Mouse (Mus musculus) frontal cortex, adult (tissue): ENCODE measurements around the gene Klhl25.
"Not testable (repeated sequence)": the region's sequence is repeated elsewhere in the genome, so short reads cannot be mapped to it uniquely, and the experiment has no call there.

Source experiments
- ATAC-seq: cut with Nextera tagmentation; 2 replicates; pipeline ENCODE4 v1.9.2; 2017; ENCODE audit warnings: mild to moderate bottlenecking, moderate library complexity, mixed read lengths; ENCODE audit not compliant: low TSS enrichment

Klhl25 gene

GRCm38 (mm10) chr7:75873216-75873615 is 25.1 kb downstream of the Klhl25 start:
- peak; percentile 50 for ATAC-seq

GRCm38 (mm10) chr7:75873746-75874145 is 25.6 kb downstream of the Klhl25 start:
- ATAC-seq: no peak

GRCm38 (mm10) chr7:75879436-75879835 is 31.3 kb downstream of the Klhl25 start:
- ATAC-seq: not testable (repeated sequence)

- ATAC-seq: no peak
Measured at GRCm38 (mm10) chr7:75880236-75880635, 32.1 kb downstream of the Klhl25 start.

DNA sequence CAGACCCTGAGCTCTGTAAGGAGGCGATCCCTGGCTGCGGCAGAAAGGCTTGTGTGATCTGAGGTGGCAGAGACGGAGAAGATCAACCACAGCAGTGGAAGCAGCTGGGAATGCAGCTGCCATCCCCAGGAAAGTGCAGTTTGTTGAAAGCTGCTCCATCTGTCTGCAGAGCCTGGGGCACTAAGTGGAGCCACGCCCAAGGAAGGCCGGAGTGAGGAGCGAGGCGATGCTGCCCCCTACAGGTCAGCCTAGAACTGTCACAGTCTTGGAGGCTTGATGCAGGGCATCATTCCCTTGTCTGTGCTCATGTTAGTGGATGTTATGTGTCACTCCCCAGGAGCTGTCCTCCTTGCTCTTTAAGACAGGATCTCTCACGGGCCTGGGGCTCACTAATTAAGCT is 32.5 kb downstream of the Klhl25 start:
- ATAC-seq: peak; percentile 98

GRCm38 (mm10) chr7:75881376-75881775 is 33.3 kb downstream of the Klhl25 start:
- ATAC-seq: no peak

DNA sequence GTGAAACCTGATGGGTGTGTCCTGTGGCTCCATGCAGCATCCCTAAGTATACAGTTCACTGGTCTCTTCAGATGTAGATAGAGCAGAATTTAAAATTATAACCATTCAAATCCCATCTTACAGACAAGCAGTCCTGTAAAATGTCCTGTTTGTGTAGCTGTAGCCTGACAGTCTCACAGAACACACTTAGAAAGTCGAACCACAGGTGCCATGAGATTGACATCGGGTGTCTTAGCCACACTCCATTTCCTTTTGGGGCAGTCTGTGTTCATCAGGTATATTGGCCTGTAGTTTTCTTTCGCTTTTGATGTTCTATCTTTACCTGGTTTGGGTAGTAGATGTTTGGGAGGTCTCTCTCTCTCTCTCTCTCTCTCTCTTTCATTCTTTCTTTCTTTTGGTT is 33.7 kb downstream of the Klhl25 start:
- ATAC-seq: no peak

- no peak for ATAC-seq
Measured at GRCm38 (mm10) chr7:75891466-75891865, 43.4 kb downstream of the Klhl25 start.

DNA sequence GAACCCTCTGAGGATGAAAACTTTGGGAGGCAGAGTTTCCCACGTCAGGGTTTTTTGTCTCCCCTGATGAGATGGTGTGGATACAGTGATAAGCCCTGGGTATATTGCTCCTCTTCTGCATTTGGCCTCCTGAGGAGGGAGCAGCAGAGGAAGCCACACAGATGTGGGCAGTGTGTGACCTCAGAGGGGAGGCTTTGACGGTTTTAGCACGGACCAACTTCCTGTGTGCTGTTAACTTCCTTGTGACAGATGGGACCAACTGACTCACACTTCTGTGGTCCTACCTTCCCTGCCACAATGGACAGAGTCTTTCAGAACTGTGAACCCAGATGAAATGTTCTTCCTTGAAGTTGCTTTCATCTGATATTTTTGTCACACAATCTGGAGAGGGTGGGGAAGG is 44.6 kb downstream of the Klhl25 start:
- ATAC-seq: no peak

DNA sequence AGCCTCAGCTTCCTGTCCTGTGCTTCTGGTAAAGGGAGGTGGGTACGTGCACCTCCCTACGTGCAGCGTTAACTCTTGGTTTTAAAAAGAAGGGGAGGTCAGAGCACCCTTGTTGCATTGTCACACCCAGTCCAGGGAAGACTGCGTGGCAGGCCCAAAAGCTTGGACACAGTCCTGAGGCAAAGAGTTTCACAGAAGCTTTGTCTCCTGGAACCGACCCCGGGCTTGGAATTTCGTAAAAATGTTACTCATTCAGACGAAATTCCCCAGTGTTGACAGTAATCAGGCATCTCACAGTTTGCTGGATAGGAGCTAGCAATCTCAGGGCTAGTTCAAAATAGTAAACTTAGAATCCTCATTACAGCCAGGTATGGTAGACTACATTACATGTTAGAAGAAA is 45.6 kb downstream of the Klhl25 start:
- no peak for ATAC-seq

- ATAC-seq: no peak
Measured at GRCm38 (mm10) chr7:75897041-75897440, 48.9 kb downstream of the Klhl25 start.

GRCm38 (mm10) chr7:75899102-75899501 is 51.0 kb downstream of the Klhl25 start:
- no peak for ATAC-seq

DNA sequence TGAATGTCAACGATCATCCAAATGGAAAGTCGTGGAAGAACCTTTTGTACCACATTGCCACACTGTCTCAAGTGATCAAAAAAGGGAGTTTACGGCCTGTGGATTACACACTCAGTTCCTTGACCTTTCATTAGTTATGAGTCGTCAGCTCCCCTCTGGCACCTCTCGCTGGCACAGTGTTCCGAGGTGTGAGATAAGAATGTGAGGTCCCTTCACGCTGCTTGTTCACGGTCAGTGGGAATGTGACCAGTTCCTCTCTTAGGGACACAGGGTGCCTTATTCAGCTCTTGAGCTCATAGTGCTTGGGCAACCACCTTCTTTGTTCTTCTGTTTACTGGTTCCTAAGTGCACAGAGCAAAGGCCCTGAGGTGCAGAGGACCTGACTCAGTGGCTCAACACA is 51.4 kb downstream of the Klhl25 start:
- ATAC-seq: no peak

DNA sequence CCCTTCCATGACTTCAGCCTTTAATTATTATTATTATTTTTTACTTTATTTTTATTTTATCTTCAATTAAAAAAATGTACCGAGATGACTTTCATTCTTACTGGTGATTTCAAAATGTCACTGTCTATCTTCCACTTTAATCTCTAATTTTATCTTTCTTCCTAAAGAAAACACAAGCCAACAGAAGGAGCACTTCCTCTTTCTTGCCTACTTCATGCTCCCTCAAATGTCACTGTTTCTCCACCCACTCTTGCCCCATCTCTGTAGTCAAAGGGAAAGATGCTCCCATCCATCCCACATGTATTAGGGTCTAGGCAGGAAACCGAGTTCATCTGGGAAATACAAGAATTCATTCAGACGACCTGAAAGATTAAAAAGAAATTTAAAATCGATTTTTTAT is 51.8 kb downstream of the Klhl25 start:
- ATAC-seq: no peak

DNA sequence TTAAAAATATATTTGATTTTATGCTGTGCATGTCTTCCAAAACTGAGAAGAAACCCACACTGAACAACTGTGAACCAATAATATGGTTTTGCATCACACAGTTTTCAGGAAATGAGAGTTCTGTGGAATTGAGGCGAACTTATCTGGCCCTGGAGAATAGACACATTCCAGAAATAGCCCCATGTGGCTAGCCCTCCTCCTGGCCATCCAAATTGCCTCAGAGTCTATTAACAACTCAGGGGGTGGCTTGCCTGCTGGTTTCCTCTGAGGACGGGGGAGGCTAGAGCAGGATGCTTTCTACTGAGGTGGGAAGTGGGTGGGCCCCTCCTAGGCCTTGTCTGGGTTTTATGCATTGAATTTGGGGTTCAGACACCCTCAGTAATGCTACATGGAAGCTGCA is 57.0 kb downstream of the Klhl25 start:
- peak; percentile 69 for ATAC-seq

DNA sequence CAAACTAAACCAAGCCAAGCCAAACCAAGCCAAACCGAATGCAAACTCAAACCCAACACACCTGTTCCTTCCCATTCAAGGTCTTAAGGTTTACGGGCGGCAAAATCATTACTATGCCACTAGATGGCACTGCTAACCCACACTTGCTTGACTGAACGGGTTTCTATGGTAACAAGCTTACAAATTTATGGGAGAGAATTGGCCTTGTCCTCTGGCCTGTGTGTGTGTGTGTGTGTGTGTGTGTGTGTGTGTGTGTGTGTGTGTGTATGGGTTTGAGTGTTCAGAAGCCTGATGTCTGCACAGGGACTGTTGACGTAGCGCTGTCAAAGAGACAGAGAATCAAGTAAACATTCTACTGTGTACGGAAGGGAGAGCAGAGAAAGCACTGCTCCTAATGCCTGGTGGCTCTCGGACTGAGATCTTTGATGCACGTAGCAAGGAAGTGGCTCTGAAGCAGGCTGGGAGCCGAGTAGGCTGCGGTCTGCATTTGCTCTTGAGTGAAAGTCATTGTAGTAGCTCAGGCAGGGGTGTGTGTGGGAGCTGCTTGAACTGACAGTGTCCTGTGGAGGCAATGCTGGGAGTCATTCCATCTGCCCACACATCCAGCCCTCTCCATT is 62.0 kb downstream of the Klhl25 start:
- peak; percentile 82 for ATAC-seq

DNA sequence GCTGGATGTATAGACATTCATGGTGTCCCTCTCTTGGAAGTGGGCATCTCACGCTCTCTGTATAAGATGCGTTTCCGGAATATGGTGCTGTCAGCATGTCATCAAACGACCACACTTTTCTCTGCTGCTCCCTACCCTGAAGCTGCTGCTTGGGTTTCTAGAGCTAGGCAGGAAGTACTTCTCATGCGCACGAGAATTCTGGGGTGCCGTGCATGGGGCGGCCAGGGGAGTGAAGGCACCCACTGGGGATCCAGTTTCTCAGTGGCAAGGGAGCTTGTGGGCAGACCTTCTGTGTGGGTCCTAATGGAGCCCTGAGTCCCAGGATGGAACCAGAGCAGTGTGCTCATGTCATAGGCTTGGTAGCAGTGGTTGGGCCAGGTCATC is 62.5 kb downstream of the Klhl25 start:
- no peak for ATAC-seq

DNA sequence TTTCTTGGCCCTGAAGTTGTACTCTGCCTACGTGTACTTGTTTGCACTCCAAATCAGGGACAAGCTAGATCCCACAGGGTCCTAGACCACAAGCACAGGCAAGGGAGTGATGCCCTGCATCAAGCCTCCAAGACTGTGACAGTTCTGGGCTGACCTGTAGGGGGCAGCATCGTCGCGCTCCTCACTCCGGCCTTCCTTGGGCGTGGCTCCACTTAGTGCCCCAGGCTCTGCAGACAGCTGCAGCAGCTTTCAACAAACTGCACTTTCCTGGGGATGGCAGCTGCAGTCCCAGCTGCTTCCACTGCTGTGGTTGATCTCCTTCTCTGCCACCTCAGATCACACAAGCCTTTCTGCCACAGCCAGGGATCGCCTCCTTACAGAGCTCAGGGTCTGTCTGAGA is 65.8 kb downstream of the Klhl25 start:
- peak; percentile 83 for ATAC-seq

DNA sequence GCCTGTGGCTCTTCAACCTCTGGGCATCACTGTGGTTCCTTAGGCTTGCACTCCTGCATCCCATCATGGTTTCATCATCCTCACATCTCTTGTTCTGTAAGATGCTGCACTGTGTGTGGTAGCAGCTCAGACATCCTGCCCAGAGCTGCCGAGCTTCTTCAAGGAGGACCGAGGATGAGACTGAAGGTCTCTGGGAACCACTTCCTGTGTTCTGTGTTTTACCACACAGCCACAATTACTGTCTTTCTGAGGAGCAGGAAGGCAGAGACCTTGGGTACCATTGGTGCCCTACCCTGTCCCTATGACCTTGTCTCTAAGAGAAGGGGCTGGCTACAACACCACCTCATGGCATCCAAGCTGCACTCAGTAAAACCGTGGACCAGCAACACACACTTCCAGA is 67.4 kb downstream of the Klhl25 start:
- not testable (repeated sequence) for ATAC-seq

DNA sequence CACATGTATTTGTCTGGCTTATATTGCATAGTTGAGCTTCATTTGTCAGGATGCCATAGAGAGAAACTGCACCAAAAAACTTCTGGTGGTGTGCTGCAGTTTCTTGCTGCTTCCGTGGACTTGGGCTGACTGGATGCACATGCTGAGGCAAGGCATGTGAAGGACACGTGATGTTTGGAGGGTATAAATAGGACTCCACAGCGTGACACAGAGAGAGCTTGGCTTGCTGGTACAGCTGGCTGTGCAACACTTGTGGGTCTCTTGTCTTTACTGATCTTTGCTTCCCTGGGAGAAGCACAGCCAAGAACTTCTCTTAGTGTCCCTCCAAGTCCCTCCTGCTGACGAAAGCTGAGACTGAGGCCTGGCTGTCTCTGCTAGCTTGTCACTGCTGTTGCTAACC is 69.6 kb downstream of the Klhl25 start:
- ATAC-seq: no peak

DNA sequence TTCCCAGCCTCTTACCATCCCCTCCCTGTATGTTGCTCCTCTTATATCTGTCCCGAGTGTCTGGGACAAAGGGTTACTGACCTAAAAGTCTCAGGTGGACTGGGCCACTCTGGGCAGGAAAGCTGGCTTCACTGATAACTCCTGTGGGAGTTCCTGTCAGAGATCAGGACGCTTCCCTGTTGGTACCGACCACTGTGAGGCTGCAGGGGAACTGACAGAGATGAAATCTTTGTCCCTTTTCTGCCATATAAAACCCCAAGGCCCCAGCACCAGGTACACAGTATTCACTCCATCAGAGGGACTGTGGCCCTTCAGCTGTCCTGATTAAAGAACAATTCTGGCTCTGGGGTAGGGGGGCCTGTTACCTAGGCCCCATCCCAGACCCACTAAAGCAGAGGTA is 71.6 kb downstream of the Klhl25 start:
- ATAC-seq: not testable (repeated sequence)
